Mouse (Mus musculus) mesoderm, embryonic 11.5 days (tissue): Measurements from ENCODE around the gene Gm29866.
"Not testable (repeated sequence)": the region's sequence is repeated elsewhere in the genome, so short reads cannot be mapped to it uniquely, and the experiment has no call there.

Experiments
- DNase-seq: peaks from one replicate; pipeline ENCODE4 v3.0.0-alpha.2; 2012; ENCODE audit warnings: low read depth, low spot score

The Gm29866 gene

DNA sequence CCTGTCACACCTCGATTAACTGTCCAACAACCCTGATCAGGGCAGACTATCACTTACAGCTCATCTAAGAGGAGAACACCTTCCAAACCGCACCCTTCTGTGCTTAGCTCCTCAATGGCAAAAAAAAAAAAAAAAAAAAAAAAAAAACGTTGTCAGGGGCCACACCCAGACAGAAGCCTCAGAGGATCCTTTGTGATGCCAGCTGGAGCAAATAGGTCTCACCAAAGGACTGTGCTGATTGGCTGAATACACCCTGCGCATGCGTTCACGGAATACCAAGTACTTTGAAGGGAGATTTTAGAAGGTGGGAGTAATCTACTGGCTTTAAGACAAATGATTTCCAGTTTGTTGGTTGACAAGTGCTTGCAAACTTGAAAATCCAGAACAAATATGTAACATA lies at the start of gene Gm29866:
Gene Gm29866 (minus strand): TSS at position 101 of the 400 bp plus-strand sequence.
- DNase-seq = not testable (repeated sequence)
